Mouse (Mus musculus): ENCODE results near the gene Rundc1. TPM values are rescaled to one million over a fixed set of nuclear protein-coding genes. Genes with fewer than 3 reads are reported as not detected.
"Not testable (repeated sequence)": the region's sequence is repeated elsewhere in the genome, so short reads cannot be mapped to it uniquely, and the experiment has no call there.

Rundc1 gene
- total RNA-seq, 2 experiments from 2014 or later = 0.42 to 1.8 TPM

DNA sequence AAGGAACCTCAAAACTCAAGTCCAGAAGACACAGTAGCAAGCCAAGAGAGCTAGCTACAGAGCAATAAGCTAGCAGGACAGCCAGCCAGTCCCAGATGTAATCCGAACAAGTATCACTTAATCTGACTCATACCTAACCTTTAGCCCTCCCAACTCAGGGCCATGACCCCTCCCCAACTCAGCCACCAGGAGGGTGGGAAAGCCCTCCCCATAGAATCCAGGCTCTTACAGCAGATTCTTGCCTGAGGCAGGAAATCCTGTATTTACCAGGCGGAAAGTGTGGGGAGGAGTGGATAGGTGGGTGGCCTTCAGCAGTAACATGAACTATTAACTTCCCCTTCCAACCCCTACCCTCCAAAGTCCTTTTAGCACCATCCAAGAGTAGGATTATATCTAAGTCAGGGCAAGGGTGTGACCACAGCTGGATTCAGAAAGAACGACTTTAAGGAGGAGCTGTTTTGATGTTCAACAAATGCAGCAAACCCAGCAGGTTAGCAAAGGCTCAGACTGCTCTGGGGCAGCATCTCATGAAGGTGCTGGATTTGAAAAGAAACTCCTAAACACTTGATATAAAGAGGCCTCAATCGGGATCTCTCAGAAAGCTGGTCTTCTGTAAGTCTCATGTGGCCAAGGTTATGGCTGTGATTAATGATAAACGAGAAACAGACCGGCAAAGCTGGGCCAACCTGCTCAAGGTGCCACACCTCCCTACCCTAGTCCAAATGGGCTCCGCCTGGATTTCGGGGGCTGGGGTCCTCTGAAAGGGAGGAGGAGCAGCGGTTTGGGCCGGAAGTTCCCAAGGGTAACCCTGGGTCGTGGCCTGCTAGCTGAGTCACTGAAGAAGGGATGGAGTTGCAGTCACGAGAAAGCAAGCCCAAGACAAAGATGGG is 39.6 kb downstream of the Rundc1 start, which contains the start of gene Rnd2:
Rnd2 (plus strand) TSS at position 789 of the 890 bp plus-strand sequence.
- ATAC-seq (replicated peaks; ENCODE audit: low FRiP score, poor library complexity, severe bottlenecking) = no peak

GRCm38 (mm10) chr11:101465101-101465868 is 40.4 kb downstream of the Rundc1 start:
- no peak for ATAC-seq (replicated peaks; ENCODE audit: low FRiP score, poor library complexity, severe bottlenecking)

- ATAC-seq (replicated peaks; ENCODE audit: low FRiP score, poor library complexity, severe bottlenecking) = peak; percentile 66
These were observed 41.1 kb downstream of the Rundc1 start, which contains the start of gene Vat1 for GRCm38 (mm10) chr11:101465869-101466551. Gene Vat1 (minus strand): TSS chr11:101466230.

DNA sequence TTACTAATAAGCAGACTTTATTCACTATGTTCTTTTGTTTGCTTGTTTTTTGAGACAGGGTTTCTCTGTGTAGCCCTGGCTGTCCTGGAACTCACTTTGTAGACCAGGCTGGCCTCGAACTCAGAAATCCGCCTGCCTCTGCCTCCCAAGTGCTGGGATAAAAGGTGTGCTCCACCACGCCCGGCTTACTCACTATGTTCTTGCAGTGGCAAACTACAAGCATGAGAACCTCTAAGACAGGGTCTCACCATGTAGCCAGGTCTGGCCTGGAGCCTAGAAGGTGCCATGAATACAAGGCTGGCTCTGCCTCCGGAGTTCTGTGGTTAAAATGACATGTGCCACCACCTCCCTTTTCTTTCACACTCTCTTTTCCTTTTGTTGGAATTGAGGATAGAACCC is 41.7 kb downstream of the Rundc1 start:
- ATAC-seq (replicated peaks; ENCODE audit: low FRiP score, poor library complexity, severe bottlenecking) = not testable (repeated sequence)

DNA sequence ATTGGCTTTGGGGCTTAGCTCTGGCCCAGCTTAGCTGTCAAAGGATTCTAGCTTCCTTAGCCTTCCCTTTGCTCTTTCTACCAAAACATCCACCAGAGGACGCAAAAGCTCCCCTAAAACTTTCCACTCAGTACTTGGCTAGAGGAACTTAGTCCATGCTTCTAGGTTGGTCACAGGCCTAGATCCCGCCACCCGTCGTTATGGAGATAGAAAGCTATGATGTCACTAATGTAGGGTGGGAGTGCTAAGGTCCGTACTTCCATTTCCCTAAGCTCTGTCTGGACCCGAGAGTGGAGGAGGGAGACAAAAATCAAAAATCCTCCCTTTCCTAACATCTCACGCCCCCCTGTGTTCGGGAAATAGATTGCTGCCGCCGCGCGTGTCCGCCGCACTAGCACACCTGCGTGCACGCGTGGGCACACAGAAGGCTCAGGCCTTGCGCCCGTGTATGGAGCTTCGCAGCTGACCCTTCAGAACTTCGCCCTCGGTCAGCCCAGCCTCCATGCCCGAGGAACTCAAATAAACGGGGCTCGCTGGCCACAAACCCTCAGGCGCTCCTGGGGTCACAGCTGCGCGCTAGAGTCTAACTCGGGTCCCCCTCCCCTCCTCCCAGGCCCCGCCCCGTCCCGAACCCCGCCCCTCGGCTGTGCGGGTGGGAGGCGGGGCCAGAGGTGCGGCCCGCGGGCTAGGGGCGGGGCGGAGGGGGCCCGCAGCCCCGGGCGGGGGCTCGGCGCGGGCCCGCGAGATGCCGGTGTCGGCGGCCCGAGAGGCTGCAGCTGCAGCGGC is 42.8 kb downstream of the Rundc1 start:
- no peak for ATAC-seq (replicated peaks; ENCODE audit: low FRiP score, poor library complexity, severe bottlenecking)

- no peak for ATAC-seq (replicated peaks; ENCODE audit: low FRiP score, poor library complexity, severe bottlenecking)
These were observed 43.4 kb downstream of the Rundc1 start for GRCm38 (mm10) chr11:101468263-101468688.

DNA sequence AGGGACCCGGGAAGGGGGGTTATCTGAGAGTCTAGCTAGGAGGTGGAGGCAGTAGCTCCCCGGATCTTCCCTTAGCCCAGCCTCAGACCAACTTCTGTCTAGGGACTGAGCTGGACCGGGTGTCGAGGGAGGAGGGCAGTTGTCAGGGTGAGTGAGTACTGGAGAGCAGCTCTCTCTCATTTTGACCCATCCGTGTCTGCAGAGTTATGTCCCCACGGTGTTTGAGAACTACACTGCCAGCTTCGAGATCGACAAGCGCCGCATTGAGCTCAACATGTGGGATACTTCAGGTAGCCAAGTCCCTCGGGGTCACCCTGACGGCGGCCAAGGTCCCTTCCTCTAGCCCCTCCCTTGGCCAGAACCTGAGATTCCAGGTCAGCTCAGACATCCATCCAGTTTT is 43.8 kb downstream of the Rundc1 start:
- no peak for ATAC-seq (replicated peaks; ENCODE audit: low FRiP score, poor library complexity, severe bottlenecking)

- no peak for ATAC-seq (replicated peaks; ENCODE audit: low FRiP score, poor library complexity, severe bottlenecking)
These were observed 44.3 kb downstream of the Rundc1 start for GRCm38 (mm10) chr11:101469155-101469554.

GRCm38 (mm10) chr11:101470206-101470605 is 45.3 kb downstream of the Rundc1 start:
- ATAC-seq (replicated peaks; ENCODE audit: low FRiP score, poor library complexity, severe bottlenecking) = no peak

GRCm38 (mm10) chr11:101471926-101472325 is 47.0 kb downstream of the Rundc1 start:
- no peak for ATAC-seq (replicated peaks; ENCODE audit: low FRiP score, poor library complexity, severe bottlenecking)

DNA sequence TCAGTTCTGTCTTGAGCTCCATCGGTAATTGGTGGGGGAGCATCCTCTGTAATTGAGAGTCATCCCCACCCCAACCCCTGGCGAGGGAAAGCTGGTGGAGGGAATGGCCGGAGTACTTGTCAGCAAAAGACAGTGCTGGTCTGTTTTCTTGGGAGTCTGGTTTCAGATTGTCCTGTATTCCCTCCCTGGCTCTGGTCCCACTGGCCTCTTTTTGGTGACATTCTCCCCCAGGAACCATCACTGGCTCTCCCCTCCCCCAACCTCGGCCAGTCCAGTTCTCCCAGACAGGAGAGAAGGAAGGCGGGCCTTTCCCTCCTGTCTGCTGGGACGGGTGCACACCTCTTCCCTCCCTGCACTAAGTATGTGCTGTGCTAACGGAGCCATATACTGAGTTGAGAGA is 47.5 kb downstream of the Rundc1 start:
- ATAC-seq (replicated peaks; ENCODE audit: low FRiP score, poor library complexity, severe bottlenecking) = no peak

DNA sequence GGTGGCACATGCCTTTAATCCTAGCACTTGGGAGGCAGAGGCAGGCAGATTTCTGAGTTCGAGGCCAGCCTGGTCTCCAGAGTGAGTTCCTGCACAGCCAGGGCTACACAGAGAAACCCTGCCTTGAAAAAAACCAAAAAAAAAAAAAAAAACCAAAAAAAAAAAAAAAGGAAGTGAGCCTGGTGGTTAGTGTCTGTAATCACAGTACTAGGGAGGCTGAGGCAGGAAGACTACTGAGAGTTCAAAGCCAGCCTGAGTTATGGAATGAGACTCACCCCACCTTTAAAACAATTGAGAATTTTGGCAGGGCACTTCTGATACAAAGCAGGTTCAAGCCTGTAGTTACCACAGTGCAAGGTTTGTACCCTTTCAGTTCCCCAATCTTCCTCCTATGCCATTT is 48.8 kb downstream of the Rundc1 start:
- ATAC-seq (replicated peaks; ENCODE audit: low FRiP score, poor library complexity, severe bottlenecking) = not testable (repeated sequence)

GRCm38 (mm10) chr11:101474298-101474697 is 49.4 kb downstream of the Rundc1 start:
- ATAC-seq (replicated peaks; ENCODE audit: low FRiP score, poor library complexity, severe bottlenecking) = no peak

- not testable (repeated sequence) for ATAC-seq (replicated peaks; ENCODE audit: low FRiP score, poor library complexity, severe bottlenecking)
These were observed 51.5 kb downstream of the Rundc1 start for GRCm38 (mm10) chr11:101476361-101476760.

- no peak for ATAC-seq (replicated peaks; ENCODE audit: low FRiP score, poor library complexity, severe bottlenecking)
These were observed 52.3 kb downstream of the Rundc1 start for GRCm38 (mm10) chr11:101477194-101477551.

- ATAC-seq (replicated peaks; ENCODE audit: low FRiP score, poor library complexity, severe bottlenecking) = no peak
These were observed 52.8 kb downstream of the Rundc1 start for GRCm38 (mm10) chr11:101477552-101478211.

DNA sequence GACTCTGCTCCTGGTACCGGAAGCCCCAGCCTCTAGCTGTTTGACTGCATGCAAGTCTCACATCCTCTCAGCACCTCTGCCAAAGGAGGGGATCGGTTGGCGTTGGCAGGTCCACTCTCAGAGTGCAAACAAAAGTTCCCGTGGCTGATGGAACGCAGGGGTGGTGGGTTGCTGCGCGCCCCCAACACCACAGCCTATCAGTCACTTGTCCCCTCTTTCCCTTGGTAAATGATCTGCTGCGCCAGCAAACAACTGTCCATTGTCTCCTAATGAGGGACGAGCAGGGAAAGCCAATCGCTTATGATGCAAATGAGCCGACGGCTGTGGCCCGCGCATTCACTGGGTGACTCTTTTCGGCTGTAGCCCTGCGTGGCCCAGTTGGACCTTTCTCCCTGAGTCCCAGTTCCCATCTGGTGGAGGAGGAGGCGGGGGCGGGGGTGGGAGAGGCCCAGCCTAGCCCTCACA is 54.3 kb downstream of the Rundc1 start:
- no peak for ATAC-seq (replicated peaks; ENCODE audit: low FRiP score, poor library complexity, severe bottlenecking)

DNA sequence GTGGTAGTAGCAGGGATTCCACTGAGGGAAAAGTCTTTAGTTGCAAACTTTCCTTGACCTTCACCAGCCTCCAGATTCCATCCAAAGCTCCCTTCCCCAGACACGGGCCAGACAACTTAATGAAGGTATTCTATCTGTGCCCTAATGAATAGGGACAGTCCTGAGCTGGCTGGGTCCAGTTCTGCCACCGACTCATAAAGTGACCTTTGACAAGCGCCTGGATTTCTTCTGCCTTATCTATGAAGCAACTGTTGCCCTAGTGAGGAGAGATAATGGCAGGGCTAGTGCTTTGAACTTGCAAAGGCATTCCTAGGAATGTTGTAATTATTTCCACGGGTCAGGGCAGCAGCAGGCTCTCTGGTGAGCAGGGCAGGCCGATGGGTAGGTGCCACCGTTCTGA is 56.0 kb downstream of the Rundc1 start:
- ATAC-seq (replicated peaks; ENCODE audit: low FRiP score, poor library complexity, severe bottlenecking) = no peak

DNA sequence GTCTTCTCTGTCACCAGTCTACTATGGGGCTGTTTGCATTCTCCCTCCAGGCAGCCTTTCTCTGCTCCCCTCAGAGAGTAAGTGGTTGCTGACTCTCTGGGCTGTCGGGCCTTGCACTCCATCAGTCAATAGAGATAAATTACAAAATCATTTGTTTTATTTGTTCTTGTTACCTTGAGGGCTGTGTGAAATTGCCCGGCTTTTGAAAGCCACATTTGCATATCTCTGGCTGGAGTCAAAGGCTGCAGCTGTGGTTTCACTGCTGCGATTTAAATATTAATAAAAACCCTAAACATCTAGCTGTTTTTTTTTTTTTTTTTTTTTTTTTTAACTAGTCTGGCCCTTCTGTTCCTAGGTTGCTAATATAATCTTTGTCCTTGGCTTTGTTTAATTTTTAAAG is 58.9 kb downstream of the Rundc1 start:
- ATAC-seq (replicated peaks; ENCODE audit: low FRiP score, poor library complexity, severe bottlenecking) = no peak

Measured in erythroid progenitor cell, adult 5-6 weeks (primary cell).